Mouse (Mus musculus) intestine, embryonic 14.5 days (tissue): ENCODE measurements at regions not wholly inside any gene's neighbourhood (a gene's known extent, or its start where the extent isn't known, plus 50 kb on each side); places are given as distances from the start of the nearest gene placed in this dataset.

Experiments
- ATAC-seq: fragments of 200-750 bp; cut with Nextera tagmentation; replicated peaks from 2 replicates; pipeline ENCODE4 v1.8.0; 2017; ENCODE audit warnings: low read depth, moderate number of reproducible peaks, moderate TSS enrichment, moderate library complexity; ENCODE audit not compliant: low FRiP score, low TSS enrichment
- DNase-seq: peaks from one replicate; pipeline ENCODE4 v3.0.0-alpha.2; 2018; ENCODE audit warnings: low spot score
- H3K27ac ChIP-seq: fragments of 300-500 bp; sonication (generic); 2 replicates; pipeline ENCODE4 v1.5.1; 2014; ENCODE audit warnings: low read depth, mild to moderate bottlenecking, control low read depth
- H3K27me3 ChIP-seq: fragments of 300-500 bp; sonication (generic); replicated peaks from 2 replicates; pipeline ENCODE4 v1.6.1; 2014; ENCODE audit warnings: low read length, control low read depth; ENCODE audit not compliant: control insufficient read depth, insufficient read depth
- H3K36me3 ChIP-seq: fragments of 300-500 bp; sonication (generic); 2 replicates; pipeline ENCODE4 v1.6.1; 2014; ENCODE audit warnings: low read length, control low read depth; ENCODE audit not compliant: control insufficient read depth, insufficient read depth
- H3K4me1 ChIP-seq: fragments of 300-500 bp; sonication (generic); replicated peaks from 2 replicates; pipeline ENCODE4 v1.6.1; 2014; ENCODE audit warnings: low read length, control low read depth, mixed read lengths; ENCODE audit not compliant: control insufficient read depth, insufficient read depth
- H3K4me2 ChIP-seq: fragments of 300-500 bp; sonication (generic); 2 replicates; pipeline ENCODE4 v1.6.1; 2014; ENCODE audit warnings: low read length
- H3K4me3 ChIP-seq: fragments of 300-500 bp; sonication (generic); 2 replicates; pipeline ENCODE4 v1.5.1; 2014; ENCODE audit warnings: low read depth, low read length, control low read depth, mixed read lengths
- H3K9ac ChIP-seq: fragments of 300-500 bp; sonication (generic); 2 replicates; pipeline ENCODE4 v1.6.1; 2014; ENCODE audit warnings: mild to moderate bottlenecking, low read length
- H3K9me3 ChIP-seq: fragments of 300-500 bp; sonication (generic); 2 replicates; pipeline ENCODE4 v1.6.1; 2016; ENCODE audit warnings: low read length, control low read depth; ENCODE audit not compliant: control insufficient read depth
- WGBS: fragments of 180-500 bp; shearing (Covaris S2); extraction: QIAGEN DNeasy Blood & Tissue Kit; methylation state at CpG from one replicate; pipeline ENCODE4 v1.1.7; 2014; 5-methylcytosine and 5-hydroxymethylcytosine counted together

DNA sequence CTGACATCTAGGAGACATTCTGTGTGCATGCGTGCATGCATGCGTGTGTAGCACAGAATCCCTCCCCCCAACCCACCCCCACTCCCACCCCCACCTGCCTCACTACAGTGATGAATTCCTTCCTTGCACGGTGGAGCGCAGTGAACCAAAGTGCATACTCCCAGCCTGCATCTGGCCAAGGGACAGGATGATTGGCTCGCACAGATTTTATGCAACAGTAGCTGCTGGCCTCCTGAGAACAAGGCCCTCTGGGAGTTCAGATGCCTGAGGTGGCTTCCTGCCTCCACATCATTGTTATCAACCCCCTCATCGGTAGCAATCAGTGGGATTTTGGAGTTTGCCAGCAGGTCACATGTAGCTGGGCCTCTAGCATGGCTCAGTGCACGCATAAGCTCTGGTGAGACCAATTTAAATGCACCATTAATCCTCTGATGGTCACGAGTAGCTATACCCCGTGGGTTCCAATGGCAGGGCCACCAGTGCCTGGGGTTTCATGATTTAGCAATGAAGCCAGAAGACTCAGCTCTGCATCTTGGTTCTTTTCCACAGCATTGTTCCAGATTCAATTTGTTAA, 77.2 kb upstream of the Esrrg start:
- Histone ChIP-seq H3K27ac (no peak overlapping the region), H3K27me3 (no peaks in the 10 kb centered on the region), H3K4me1 (no peaks in the 10 kb centered on the region), H3K9ac (no peak overlapping the region), H3K36me3 (no peaks in the 10 kb centered on the region), H3K4me3 (no peak overlapping the region), H3K4me2 (no peak overlapping the region), H3K9me3 (no peaks in the 10 kb centered on the region)
- ATAC-seq (no peak), DNase-seq (no peak)
- 88% methylated on average over 9 of the region's 9 CpGs for WGBS

DNA sequence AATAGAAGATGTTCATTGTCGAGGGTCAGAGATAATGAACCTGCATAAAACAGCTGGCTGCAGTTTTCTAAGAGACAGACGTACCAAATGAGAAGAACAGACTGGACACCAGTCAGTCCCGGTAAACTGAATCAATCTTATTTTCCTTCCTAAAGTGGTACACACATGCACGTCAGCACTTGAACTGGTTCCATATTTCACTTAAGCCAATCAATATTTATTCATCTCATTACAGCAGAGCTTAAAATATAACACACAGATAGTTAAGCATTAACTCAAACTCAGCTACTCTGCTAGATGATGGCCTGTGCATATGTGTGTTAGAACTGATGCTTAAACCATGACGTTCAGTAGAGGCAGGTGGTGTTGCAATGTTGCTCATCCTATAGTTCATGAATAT, 72.3 kb upstream of the Esrrg start:
- DNase-seq (no peak), ATAC-seq (no peak)
- WGBS, result 56% methylated on average over 5 of the region's 5 CpGs
- Histone ChIP-seq H3K9me3 (no peaks in the 10 kb centered on the region), H3K36me3 (no peaks in the 10 kb centered on the region), H3K4me1 (no peaks in the 10 kb centered on the region; the same call in 1 of the 2 replicates), H3K4me3 (no peak overlapping the region), H3K27ac (no peak overlapping the region), H3K4me2 (no peak overlapping the region), H3K9ac (no peak overlapping the region), H3K27me3 (no peaks in the 10 kb centered on the region)

- no peak overlapping the region for H3K4me2 ChIP-seq
- H3K27ac ChIP-seq, result no peak overlapping the region
- no peaks in the 10 kb centered on the region for H3K9me3 ChIP-seq
- H3K9ac ChIP-seq, result no peak overlapping the region
- ATAC-seq (no peak), DNase-seq (no peak)
- H3K36me3 ChIP-seq, result no peaks in the 10 kb centered on the region
- H3K4me3 ChIP-seq, result no peak overlapping the region
- H3K4me1 ChIP-seq, result no peaks in the 10 kb centered on the region
- 78% methylated on average over 3 of the region's 3 CpGs for WGBS
- H3K27me3 ChIP-seq, result no peaks in the 10 kb centered on the region
These were observed 51.9 kb upstream of the Esrrg start for GRCm38 (mm10) chr1:187556718-187557117.
